Mouse (Mus musculus): ENCODE data around the gene Mpi. TPM values are rescaled to one million over a fixed set of nuclear protein-coding genes. Genes with fewer than 3 reads are reported as not detected.

Gene Mpi
- total RNA-seq, 2 experiments from 2014 or later = 63.4 to 76.9 TPM

GRCm38 (mm10) chr9:57501452-57501851, 51.1 kb downstream of the Mpi start:
- peak overlapping the region; percentile 57 for H3K4me3 ChIP-seq
- peak in 1 of 2 experiments; percentile 46 for DNase-seq (ENCODE audit: extremely low spot score in 1 of 2, low spot score in 2 of 2)
- H3K27ac ChIP-seq = peak overlapping the region; percentile 75
- intact Hi-C loops (cut with DNase I) = no loop called here
- TF ChIP-seq CTCF (IDR thresholded peaks at IDR 0.05) = no peak

- no peak for TF ChIP-seq CTCF (IDR thresholded peaks at IDR 0.05)
- intact Hi-C loops (cut with DNase I) = no loop called here
- H3K27ac ChIP-seq = no peak overlapping the region
- no peak for DNase-seq (ENCODE audit: extremely low spot score in 1 of 2, low spot score in 2 of 2)
- no peak overlapping the region for H3K4me3 ChIP-seq
Measured at GRCm38 (mm10) chr9:57498536-57498935, 54.0 kb downstream of the Mpi start.

DNA sequence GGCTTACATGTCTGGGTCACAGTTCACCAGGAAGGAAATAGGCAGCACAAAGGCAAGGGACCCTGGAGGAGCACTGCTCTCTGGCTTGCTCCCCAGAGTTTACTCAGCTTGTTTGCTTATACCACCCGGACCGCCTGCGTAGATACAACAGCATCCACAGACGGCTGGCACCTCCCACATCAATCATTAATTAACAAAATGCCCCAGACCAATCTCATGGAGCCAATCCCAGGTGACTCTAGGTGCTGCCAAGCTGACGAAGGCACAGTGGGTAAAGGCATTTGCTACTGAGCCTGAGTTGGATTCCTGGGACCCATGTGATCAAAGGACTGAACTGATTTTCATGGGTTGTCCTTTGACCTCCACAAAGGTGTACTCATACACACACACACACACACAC, 55.3 kb downstream of the Mpi start:
- no peak overlapping the region for H3K27ac ChIP-seq
- intact Hi-C loops (cut with DNase I) = no loop called here
- DNase-seq (ENCODE audit: extremely low spot score in 1 of 2, low spot score in 2 of 2) = no peak
- TF ChIP-seq CTCF (IDR thresholded peaks at IDR 0.05) = no peak
- no peak overlapping the region for H3K4me3 ChIP-seq

DNA sequence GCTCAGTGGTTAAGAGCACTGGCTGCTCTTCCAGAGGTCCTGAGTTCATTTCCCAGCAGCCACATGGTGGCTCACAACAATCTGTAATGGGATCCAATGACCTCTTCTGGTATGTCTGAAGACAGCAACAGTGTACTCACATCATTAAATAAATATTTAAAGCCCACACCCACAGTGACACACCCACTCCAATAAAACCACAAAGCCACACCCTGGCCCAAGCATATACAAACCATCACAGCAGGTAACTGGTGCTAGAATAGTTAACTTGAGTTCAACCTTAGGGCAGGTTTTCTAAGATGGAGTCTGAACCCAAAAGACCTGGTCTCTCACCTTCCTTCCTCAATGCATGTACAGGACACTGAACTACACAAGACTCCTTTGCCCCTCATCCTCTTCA, 57.6 kb downstream of the Mpi start:
- DNase-seq (ENCODE audit: extremely low spot score in 1 of 2, low spot score in 2 of 2) = no peak
- TF ChIP-seq CTCF (IDR thresholded peaks at IDR 0.05) = no peak
- intact Hi-C loops (cut with DNase I) = no loop called here
- H3K4me3 ChIP-seq = no peak overlapping the region
- H3K27ac ChIP-seq = no peak overlapping the region

Other genes with a start within 250 kb of the Mpi start
- 10 to 100 TPM; 16.3 to 16.8 TPM for gene Ppcdc, start 112.6 kb downstream of the Mpi start, total RNA-seq (2021)
- 100 to 1,000 TPM; 379 TPM for gene Scamp5, start 84.7 kb downstream of the Mpi start, total RNA-seq (2021)
- gene Rpp25, start 48.7 kb downstream of the Mpi start, total RNA-seq (2021) = 10 to 100 TPM; 16.9 to 18.5 TPM
- 100 to 1,000 TPM; 374 to 440 TPM for gene Cox5a, start 31.5 kb downstream of the Mpi start, total RNA-seq (2021)
- gene Fam219b, start 15.2 kb downstream of the Mpi start, total RNA-seq (2021) = 10 to 100 TPM; 18.1 to 21.6 TPM
- 10 to 100 TPM; 19.8 to 22.3 TPM for gene Scamp2, start 8.2 kb upstream of the Mpi start, total RNA-seq (2021)
- 10 to 100 TPM; 36.3 to 37.1 TPM for gene Ulk3, start 36.7 kb upstream of the Mpi start, total RNA-seq (2021)
- gene Cplx3, start 53.5 kb upstream of the Mpi start, total RNA-seq (2021) = 1 to 10 TPM; 9.1 to 9.6 TPM
- gene Lman1l, start 68.0 kb upstream of the Mpi start, total RNA-seq (2021) = not detected
- gene Csk, start 100.9 kb upstream of the Mpi start, total RNA-seq (2021) = 10 to 100 TPM; 32.9 to 39.6 TPM
- not detected for gene Cyp1a2, start 130.9 kb upstream of the Mpi start, total RNA-seq (2021)
- gene Cyp1a1, start 135.2 kb upstream of the Mpi start, total RNA-seq (2021) = under 1 TPM; 0.16 TPM
- gene Edc3, start 155.8 kb upstream of the Mpi start, total RNA-seq (2021) = 10 to 100 TPM; 13.8 to 14.2 TPM
- 10 to 100 TPM; 86.8 to 96.3 TPM for gene Clk3, start 213.1 kb upstream of the Mpi start, total RNA-seq (2021)

All from left cerebral cortex, adult 2 months (tissue).